Mouse (Mus musculus) E14TG2a.4 (cell line): ENCODE results near the gene B4galnt3.

Experiments
- CTCF ChIP-seq: conservative IDR thresholded peaks from 2 replicates; pipeline ENCODE4 v1.5.1; 2014; ENCODE audit warnings: low read length
- POU5F1 ChIP-seq: IDR thresholded peaks from 2 replicates; pipeline ENCODE4 v1.6.1; 2014; ENCODE audit warnings: low read length, borderline replicate concordance

DNA sequence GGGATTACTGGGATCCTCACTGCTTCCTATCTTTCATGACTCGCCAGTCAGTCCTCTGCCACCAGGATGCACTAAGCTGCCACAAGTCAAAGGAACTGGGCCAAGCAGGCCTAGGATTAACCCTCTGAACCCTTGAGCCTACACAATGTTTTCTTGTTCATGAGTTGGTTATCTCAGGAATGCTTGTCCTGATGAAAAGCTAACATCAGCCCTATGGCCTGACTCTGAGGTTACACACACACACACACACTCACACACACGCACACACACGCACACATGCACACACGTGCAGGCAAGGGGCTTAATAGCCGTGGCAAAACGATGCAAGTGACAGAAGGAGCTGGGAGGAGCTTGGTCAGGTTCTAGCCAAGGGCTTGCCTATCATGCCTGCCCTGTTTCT lies 69.0 kb downstream of the B4galnt3 start:
- TF ChIP-seq CTCF (no peak), POU5F1 (no peak)
